Mouse (Mus musculus) urinary bladder, adult 2 months (tissue): ENCODE results near the gene Inpp4b. TPM values are rescaled to one million over a fixed set of nuclear protein-coding genes. Genes with fewer than 3 reads are reported as not detected.

Experiments used
- DNase-seq: peaks from one replicate; pipeline ENCODE4 v3.0.0; 2022; ENCODE audit warnings: low spot score
- polyA plus RNA-seq: library from polyadenylated mRNA; depleted of rRNA; stranded (reverse); fragments of >200 nt; gene quantifications from 2 replicates; pipeline ENCODE4 v1.2.3, GENCODE M21; 2012

Gene Inpp4b
- polyA plus RNA-seq, 1 experiment: 1.0 TPM

- DNase-seq: no peak
Measured at GRCm38 (mm10) chr8:81466776-81467175, 124.4 kb downstream of the Inpp4b start.

- no peak for DNase-seq
Measured at GRCm38 (mm10) chr8:81478674-81479073, 136.3 kb downstream of the Inpp4b start.

GRCm38 (mm10) chr8:81483834-81484233 lies 141.5 kb downstream of the Inpp4b start:
- no peak for DNase-seq

- no peak for DNase-seq
Measured at GRCm38 (mm10) chr8:81485626-81486025, 143.3 kb downstream of the Inpp4b start.

- no peak for DNase-seq
Measured at GRCm38 (mm10) chr8:81489894-81490661, 147.7 kb downstream of the Inpp4b start.

- DNase-seq: no peak
Measured at GRCm38 (mm10) chr8:81491097-81491705, 148.8 kb downstream of the Inpp4b start.

- DNase-seq: no peak
Measured at GRCm38 (mm10) chr8:81491706-81492204, 149.4 kb downstream of the Inpp4b start.

GRCm38 (mm10) chr8:81494823-81495222 lies 152.5 kb downstream of the Inpp4b start:
- no peak for DNase-seq

- no peak for DNase-seq
Measured at GRCm38 (mm10) chr8:81497646-81498045, 155.3 kb downstream of the Inpp4b start.

GRCm38 (mm10) chr8:81502216-81502615 lies 159.9 kb downstream of the Inpp4b start:
- no peak for DNase-seq

- no peak for DNase-seq
Measured at GRCm38 (mm10) chr8:81502982-81503381, 160.6 kb downstream of the Inpp4b start.

- no peak for DNase-seq
Measured at GRCm38 (mm10) chr8:81512826-81513225, 170.5 kb downstream of the Inpp4b start.

GRCm38 (mm10) chr8:81514425-81514824 lies 172.1 kb downstream of the Inpp4b start:
- no peak for DNase-seq

GRCm38 (mm10) chr8:81522085-81522484 lies 179.7 kb downstream of the Inpp4b start:
- no peak for DNase-seq

- DNase-seq: no peak
Measured at GRCm38 (mm10) chr8:81524561-81524960, 182.2 kb downstream of the Inpp4b start.

GRCm38 (mm10) chr8:81527661-81528060 lies 185.3 kb downstream of the Inpp4b start:
- DNase-seq: no peak

- DNase-seq: no peak
Measured at GRCm38 (mm10) chr8:81538310-81538709, 196.0 kb downstream of the Inpp4b start.

- no peak for DNase-seq
Measured at GRCm38 (mm10) chr8:81558550-81558949, 216.2 kb downstream of the Inpp4b start.

- DNase-seq: no peak
Measured at GRCm38 (mm10) chr8:81562405-81562804, 220.0 kb downstream of the Inpp4b start.

GRCm38 (mm10) chr8:81565484-81565883 lies 223.1 kb downstream of the Inpp4b start:
- DNase-seq: no peak

GRCm38 (mm10) chr8:81572319-81573104 lies 230.2 kb downstream of the Inpp4b start:
- DNase-seq: no peak

- no peak for DNase-seq
Measured at GRCm38 (mm10) chr8:81575268-81575917, 233.0 kb downstream of the Inpp4b start.
